Mouse (Mus musculus) heart, embryonic 13.5 days (tissue): ENCODE measurements around the gene Kif22. TPM values are rescaled to one million over a fixed set of nuclear protein-coding genes. Genes with fewer than 3 reads are reported as not detected.

Experiments
- ATAC-seq: fragments of 200-750 bp; cut with Nextera tagmentation; 2 replicates; pipeline ENCODE4 v1.8.0; 2017; ENCODE audit warnings: moderate TSS enrichment; ENCODE audit not compliant: insufficient number of reproducible peaks, low FRiP score, low TSS enrichment; ENCODE audit errors: extremely low read depth
- H3K27ac ChIP-seq: fragments of 300-500 bp; sonication (generic); replicated peaks from 2 replicates; pipeline ENCODE4 v1.5.1; 2015; ENCODE audit warnings: moderate library complexity, mild to moderate bottlenecking, inconsistent platforms
- H3K27me3 ChIP-seq: fragments of 300-500 bp; sonication (generic); replicated peaks from 2 replicates; pipeline ENCODE4 v1.6.1; 2015; ENCODE audit warnings: mild to moderate bottlenecking, inconsistent platforms
- H3K36me3 ChIP-seq: fragments of 300-500 bp; sonication (generic); 2 replicates; pipeline ENCODE4 v1.6.1; 2015; ENCODE audit warnings: mild to moderate bottlenecking, inconsistent platforms
- H3K4me1 ChIP-seq: fragments of 300-500 bp; sonication (generic); 2 replicates; pipeline ENCODE4 v1.6.1; 2015; ENCODE audit warnings: inconsistent platforms
- H3K4me2 ChIP-seq: fragments of 300-500 bp; sonication (generic); 2 replicates; pipeline ENCODE4 v1.6.1; 2015; ENCODE audit warnings: inconsistent platforms, mild to moderate bottlenecking, moderate library complexity
- H3K4me3 ChIP-seq: fragments of 300-500 bp; sonication (generic); 2 replicates; pipeline ENCODE4 v1.5.1; 2015; ENCODE audit warnings: moderate library complexity, mild to moderate bottlenecking, inconsistent platforms
- H3K9ac ChIP-seq: fragments of 300-500 bp; sonication (generic); 2 replicates; pipeline ENCODE4 v1.6.1; 2015; ENCODE audit warnings: inconsistent platforms, mild to moderate bottlenecking, moderate library complexity
- H3K9me3 ChIP-seq: fragments of 300-500 bp; sonication (generic); 2 replicates; pipeline ENCODE4 v1.6.1; 2016; ENCODE audit warnings: inconsistent platforms
- WGBS: fragments of 180-500 bp; shearing (Covaris S2); methylation state at CpG from one replicate; pipeline ENCODE4 v1.1.7; 2015; ENCODE audit warnings: mixed read lengths; 5-methylcytosine and 5-hydroxymethylcytosine counted together
- polyA plus RNA-seq: library from polyadenylated mRNA; unstranded; fragments of >200 nt; fragmentation: Nextera tagmentation; extraction: Ambion mirVana; gene quantifications from 2 replicates; pipeline ENCODE4 v1.2.1, GENCODE M21; 2015

Gene Kif22
- polyA plus RNA-seq, 1 experiment from 2014 or later, result 72.4 TPM

- Histone ChIP-seq H3K27ac (peak overlapping the region; percentile 65), H3K4me1 (peaks cover 73% of the 10 kb centered on the region), H3K27me3 (no peaks in the 10 kb centered on the region), H3K9me3 (no peaks in the 10 kb centered on the region), H3K4me3 (peak overlapping the region; percentile 59), H3K9ac (peak overlapping the region; percentile 100), H3K4me2 (peak overlapping the region; percentile 91), H3K36me3 (peaks cover 34% of the 10 kb centered on the region)
- ATAC-seq, result no peak
- 39% methylated on average over 5 of the region's 5 CpGs for WGBS
These were observed 20.4 kb downstream of the Kif22 start for GRCm38 (mm10) chr7:127021563-127022527.

DNA sequence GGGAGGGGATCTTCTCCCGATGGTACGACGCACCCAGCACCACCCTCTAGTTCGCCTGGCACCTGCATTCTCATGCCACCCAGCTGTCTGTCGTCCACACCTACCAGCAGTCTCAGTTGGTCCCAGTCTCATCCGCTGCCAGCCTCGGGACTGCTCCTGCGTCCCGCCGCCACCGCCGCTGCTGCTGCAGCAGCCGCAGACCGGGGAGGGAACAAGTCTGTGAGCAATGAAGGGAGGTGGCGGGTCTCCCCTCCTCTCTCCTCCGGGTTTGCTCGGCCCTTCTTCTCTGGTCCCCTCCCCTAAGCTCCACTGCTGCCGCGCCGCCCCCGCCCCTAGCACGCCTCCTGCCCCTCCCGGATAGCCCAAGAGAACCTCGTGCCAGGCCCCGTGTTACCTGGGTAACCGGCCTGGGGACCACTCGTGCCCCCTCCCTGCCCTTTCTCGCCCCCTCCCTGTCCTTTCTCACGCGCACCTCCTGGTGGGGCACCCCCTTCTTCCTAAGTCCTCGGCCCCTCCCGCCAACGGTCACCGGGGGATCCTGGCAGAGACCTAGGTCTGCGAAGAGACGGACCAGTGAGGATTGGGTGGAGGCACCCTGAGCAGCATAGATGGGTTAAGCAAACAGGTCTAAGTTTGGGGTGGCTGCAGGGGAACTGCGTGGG lies 21.2 kb downstream of the Kif22 start, which contains the start of the genes Gm42742 and Prrt2:
Gm42742 (minus strand) TSS at position 197 of the 662 bp plus-strand sequence.
Prrt2 (minus strand) TSS at position 311 of the 662 bp plus-strand sequence.
- WGBS, result 2% methylated on average over 37 of the region's 37 CpGs
- H3K9ac ChIP-seq, result peak within 1 kb of the TSS; percentile 82
- H3K4me2 ChIP-seq, result peak within 1 kb of the TSS; percentile 87
- no peak for ATAC-seq
- peak within 1 kb of the TSS; percentile 59 for H3K4me3 ChIP-seq
- no peaks in the 10 kb centered on the region for H3K27me3 ChIP-seq
- H3K9me3 ChIP-seq, result no peaks in the 10 kb centered on the region
- peaks cover 34% of the 10 kb centered on the region for H3K36me3 ChIP-seq
- H3K4me1 ChIP-seq, result peaks cover 75% of the 10 kb centered on the region
- H3K27ac ChIP-seq, result peak within 1 kb of the TSS; percentile 65; the same call in 1 of the 2 replicates

DNA sequence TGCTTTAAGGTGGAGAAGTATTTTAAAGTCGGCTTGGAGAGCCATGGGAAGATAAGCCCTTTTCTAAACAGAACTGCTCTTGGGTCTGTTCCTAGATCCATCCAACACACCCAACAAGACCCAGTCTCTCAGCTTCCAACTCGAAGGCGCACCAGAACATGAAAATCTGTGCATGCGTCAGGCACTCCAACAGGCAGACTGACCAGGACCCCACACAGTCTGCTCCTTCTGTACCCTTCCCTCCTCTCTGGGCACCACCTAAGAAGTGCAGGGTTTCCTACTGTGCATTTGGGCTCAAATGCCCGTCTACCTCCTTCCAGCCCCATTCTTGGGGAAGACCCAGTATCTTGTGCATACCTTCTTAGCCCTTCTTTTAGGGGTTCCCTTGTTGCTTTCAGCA lies 21.8 kb downstream of the Kif22 start:
- Histone ChIP-seq H3K4me3 (peak overlapping the region; percentile 59), H3K27me3 (no peaks in the 10 kb centered on the region), H3K36me3 (peaks cover 37% of the 10 kb centered on the region), H3K9ac (peak overlapping the region; percentile 82), H3K4me1 (peaks cover 80% of the 10 kb centered on the region), H3K4me2 (peak overlapping the region; percentile 87), H3K9me3 (no peaks in the 10 kb centered on the region), H3K27ac (peak overlapping the region; percentile 65; the same call in 1 of the 2 replicates)
- no peak for ATAC-seq
- 37% methylated on average over 5 of the region's 5 CpGs for WGBS

DNA sequence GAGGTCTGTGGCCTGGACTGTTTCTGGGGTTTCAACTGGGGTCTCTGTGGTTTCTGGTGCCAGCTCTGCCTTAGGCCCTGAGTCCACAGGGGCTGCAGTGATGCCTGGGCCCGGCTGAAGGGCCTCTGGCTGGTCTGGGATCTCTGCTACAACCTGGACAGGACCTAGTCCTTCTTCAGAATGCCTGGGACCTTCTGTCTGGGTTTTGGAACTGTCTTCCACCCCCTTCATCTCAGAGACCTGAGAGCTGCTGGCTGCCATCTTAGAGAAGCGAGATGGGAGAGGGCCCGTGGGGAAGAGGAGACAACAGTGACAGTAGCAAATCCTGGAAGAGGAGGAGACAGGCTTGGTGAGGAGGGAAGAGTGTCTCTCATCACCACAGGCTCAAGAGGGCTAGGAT lies 22.2 kb downstream of the Kif22 start:
- WGBS, result 62% methylated on average over 3 of the region's 3 CpGs
- H3K4me2 ChIP-seq, result peak overlapping the region; percentile 87
- peak overlapping the region; percentile 65; the same call in 1 of the 2 replicates for H3K27ac ChIP-seq
- H3K9me3 ChIP-seq, result no peaks in the 10 kb centered on the region
- peaks cover 42% of the 10 kb centered on the region for H3K36me3 ChIP-seq
- H3K9ac ChIP-seq, result peak overlapping the region; percentile 82
- H3K27me3 ChIP-seq, result no peaks in the 10 kb centered on the region
- peaks cover 83% of the 10 kb centered on the region for H3K4me1 ChIP-seq
- H3K4me3 ChIP-seq, result peak overlapping the region; percentile 59
- ATAC-seq, result no peak

DNA sequence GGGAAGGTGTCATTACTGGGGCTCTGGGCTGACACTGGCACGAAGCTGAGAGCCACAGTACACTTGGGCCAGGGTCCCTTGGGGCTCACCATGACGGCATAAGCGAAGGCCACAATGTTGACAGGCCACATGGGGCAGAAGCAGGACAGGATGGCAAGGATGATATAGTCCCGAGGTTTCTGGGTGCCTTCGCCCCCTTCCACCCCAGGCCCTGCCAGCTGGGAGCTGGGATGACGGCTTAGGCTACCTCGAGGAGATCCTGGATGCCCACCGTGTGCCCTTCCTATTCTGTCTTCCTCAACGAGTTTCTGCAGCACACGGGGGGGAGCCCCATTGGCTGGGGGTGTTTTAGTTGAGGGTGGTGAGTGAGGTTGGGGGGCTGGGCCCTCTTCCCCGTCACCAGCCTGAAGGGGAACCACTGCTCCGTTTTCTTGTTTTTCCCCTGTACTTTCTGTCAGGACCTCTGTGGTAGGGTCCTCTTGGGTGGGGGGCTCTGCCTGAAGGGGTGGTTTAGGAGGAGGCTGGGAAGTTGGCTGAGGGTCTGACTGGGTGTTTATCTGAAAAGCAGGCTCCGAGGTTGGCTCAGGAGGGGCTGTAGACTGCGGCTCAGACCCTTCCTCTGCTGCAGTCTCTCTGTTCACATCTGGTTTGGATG lies 22.8 kb downstream of the Kif22 start:
- H3K4me2 ChIP-seq, result peak overlapping the region; percentile 87
- 0 out of 2 replicates have a peak overlapping the region, but pooled peaks have one; percentile 12 for H3K27ac ChIP-seq
- peak overlapping the region; percentile 82 for H3K9ac ChIP-seq
- H3K4me1 ChIP-seq, result peaks cover 83% of the 10 kb centered on the region
- peaks cover 39% of the 10 kb centered on the region for H3K36me3 ChIP-seq
- WGBS, result 74% methylated on average over 14 of the region's 14 CpGs
- ATAC-seq, result no peak
- H3K27me3 ChIP-seq, result no peaks in the 10 kb centered on the region
- H3K4me3 ChIP-seq, result peak overlapping the region; percentile 59; the same call in 1 of the 2 replicates
- H3K9me3 ChIP-seq, result no peaks in the 10 kb centered on the region

GRCm38 (mm10) chr7:127018416-127019305 lies 23.6 kb downstream of the Kif22 start:
- Histone ChIP-seq H3K27me3 (no peaks in the 10 kb centered on the region), H3K4me2 (no peak overlapping the region), H3K4me1 (peaks cover 83% of the 10 kb centered on the region), H3K27ac (0 out of 2 replicates have a peak overlapping the region, but pooled peaks have one; percentile 98), H3K9me3 (no peaks in the 10 kb centered on the region), H3K4me3 (no peak overlapping the region), H3K9ac (peak overlapping the region; percentile 93), H3K36me3 (peaks cover 31% of the 10 kb centered on the region)
- ATAC-seq, result no peak
- 73% methylated on average over 15 of the region's 15 CpGs for WGBS

GRCm38 (mm10) chr7:127017950-127018345 lies 24.3 kb downstream of the Kif22 start:
- WGBS, result 39% methylated on average over 6 of the region's 6 CpGs
- peaks cover 81% of the 10 kb centered on the region for H3K4me1 ChIP-seq
- H3K9me3 ChIP-seq, result no peaks in the 10 kb centered on the region
- peak overlapping the region; percentile 92; the same call in 1 of the 2 replicates for H3K4me2 ChIP-seq
- H3K4me3 ChIP-seq, result peak overlapping the region; percentile 79; the same call in 1 of the 2 replicates
- ATAC-seq, result no peak
- H3K36me3 ChIP-seq, result peaks cover 31% of the 10 kb centered on the region
- H3K27me3 ChIP-seq, result no peaks in the 10 kb centered on the region
- peak overlapping the region; percentile 98; the same call in 1 of the 2 replicates for H3K27ac ChIP-seq
- peak overlapping the region; percentile 93 for H3K9ac ChIP-seq

- H3K4me1 ChIP-seq, result peaks cover 74% of the 10 kb centered on the region
- H3K36me3 ChIP-seq, result peaks cover 31% of the 10 kb centered on the region
- H3K4me3 ChIP-seq, result peak within 1 kb of the TSS; percentile 79
- no peaks in the 10 kb centered on the region for H3K9me3 ChIP-seq
- H3K27me3 ChIP-seq, result no peaks in the 10 kb centered on the region
- WGBS, result 3% methylated on average over 39 of the region's 39 CpGs
- peak within 1 kb of the TSS; percentile 93 for H3K9ac ChIP-seq
- peak; percentile 52 for ATAC-seq
- H3K27ac ChIP-seq, result peak within 1 kb of the TSS; percentile 98
- H3K4me2 ChIP-seq, result peak within 1 kb of the TSS; percentile 92
These were observed 25.0 kb downstream of the Kif22 start, which contains the start of gene Pagr1a for GRCm38 (mm10) chr7:127016971-127017949. Gene Pagr1a, minus strand, starts transcription at chr7:127017352.

DNA sequence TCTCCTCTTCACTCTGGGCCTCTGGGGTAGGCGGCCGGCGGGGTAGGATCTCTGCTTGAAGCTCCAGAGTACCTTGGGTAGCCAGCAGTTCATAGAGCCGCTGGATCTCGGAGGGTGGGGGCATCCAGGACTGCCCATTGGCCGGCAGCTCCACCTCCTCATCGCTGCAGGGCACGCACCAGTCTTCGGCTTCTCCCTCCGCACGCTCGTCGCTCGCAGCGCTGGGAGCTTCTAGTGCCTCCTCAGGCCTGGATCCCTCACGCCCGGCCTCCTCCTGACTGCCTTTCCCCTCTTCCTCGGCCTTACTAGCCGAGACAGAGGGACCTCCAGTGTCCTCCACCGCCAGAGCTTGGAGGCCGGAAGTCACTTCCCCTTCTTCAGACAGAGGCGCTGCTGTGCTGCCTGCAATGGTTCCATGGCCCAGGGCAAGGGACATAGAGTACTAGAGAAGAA lies 25.8 kb downstream of the Kif22 start:
- Histone ChIP-seq H3K4me3 (peak overlapping the region; percentile 79), H3K27me3 (no peaks in the 10 kb centered on the region), H3K27ac (peak overlapping the region; percentile 98), H3K4me1 (peaks cover 67% of the 10 kb centered on the region), H3K4me2 (peak overlapping the region; percentile 92), H3K9me3 (no peaks in the 10 kb centered on the region), H3K9ac (peak overlapping the region; percentile 93), H3K36me3 (peaks cover 27% of the 10 kb centered on the region)
- 0% methylated on average over 22 of the region's 22 CpGs for WGBS
- peak; percentile 25 for ATAC-seq

- H3K27ac ChIP-seq, result peak within 1 kb of the TSS; percentile 98
- H3K36me3 ChIP-seq, result peaks cover 27% of the 10 kb centered on the region
- H3K9ac ChIP-seq, result peak within 1 kb of the TSS; percentile 93
- H3K27me3 ChIP-seq, result no peaks in the 10 kb centered on the region
- H3K4me2 ChIP-seq, result peak within 1 kb of the TSS; percentile 92
- H3K4me1 ChIP-seq, result peaks cover 64% of the 10 kb centered on the region
- H3K4me3 ChIP-seq, result peak within 1 kb of the TSS; percentile 79
- no peaks in the 10 kb centered on the region for H3K9me3 ChIP-seq
- no peak for ATAC-seq
These were observed 26.0 kb downstream of the Kif22 start, which contains the start of gene Pagr1b for GRCm38 (mm10) chr7:127016481-127016485. Gene Pagr1b, minus strand, starts transcription at chr7:127016484.
